Mouse (Mus musculus) ES-Bruce4 (cell line): ENCODE measurements around the gene Guca2a. TPM values are rescaled to one million over a fixed set of nuclear protein-coding genes. Genes with fewer than 3 reads are reported as not detected.

Experiments used
- H3K27ac ChIP-seq: 2 replicates; pipeline ENCODE4 v1.5.1; 2012; ENCODE audit warnings: low read length, inconsistent platforms; ENCODE audit not compliant: insufficient read depth
- H3K27me3 ChIP-seq: 2 replicates; pipeline ENCODE4 v1.6.1; 2012; ENCODE audit warnings: mild to moderate bottlenecking, low read length, inconsistent platforms; ENCODE audit not compliant: control insufficient read depth, poor library complexity, insufficient read depth, severe bottlenecking
- H3K36me3 ChIP-seq: 2 replicates; pipeline ENCODE4 v1.6.1; 2012; ENCODE audit warnings: inconsistent platforms, mild to moderate bottlenecking, low read length, moderate library complexity; ENCODE audit not compliant: control insufficient read depth, poor library complexity, insufficient read depth, severe bottlenecking
- H3K4me1 ChIP-seq: one replicate; pipeline ENCODE4 v1.8.1; 2011; ENCODE audit warnings: low read length; ENCODE audit not compliant: control insufficient read depth, insufficient read depth
- H3K4me3 ChIP-seq: 2 replicates; pipeline ENCODE4 v1.5.1; 2011; ENCODE audit warnings: low read depth, mild to moderate bottlenecking, low read length
- H3K9ac ChIP-seq: 2 replicates; pipeline ENCODE4 v1.6.1; 2012; ENCODE audit warnings: low read depth, mild to moderate bottlenecking, inconsistent platforms; ENCODE audit not compliant: poor library complexity, severe bottlenecking
- H3K9me3 ChIP-seq: replicated peaks from 2 replicates; pipeline ENCODE4 v1.6.1; 2012; ENCODE audit warnings: mild to moderate bottlenecking, low read length, inconsistent platforms; ENCODE audit not compliant: control insufficient read depth, poor library complexity, insufficient read depth, severe bottlenecking
- CTCF ChIP-seq: IDR thresholded peaks from one replicate; pipeline ENCODE4 v1.8.1; 2011; ENCODE audit warnings: low read depth, low read length
- EP300 ChIP-seq: IDR thresholded peaks from 2 replicates; pipeline ENCODE4 v1.6.1; 2011; ENCODE audit warnings: low read depth, low read length; ENCODE audit not compliant: insufficient read depth
- POLR2A ChIP-seq: IDR thresholded peaks from one replicate; pipeline ENCODE4 v1.8.1; 2011; ENCODE audit warnings: low read length; ENCODE audit not compliant: insufficient read depth
- polyA plus RNA-seq: library from polyadenylated mRNA; stranded (reverse); fragments of >200 nt; gene quantifications from 2 replicates; pipeline ENCODE4 v1.2.4, GENCODE M21; 2011; ENCODE audit warnings: low read depth; ENCODE audit not compliant: missing spikeins, insufficient read depth, insufficient read length

The Guca2a gene
- polyA plus RNA-seq, 1 experiment: not detected

GRCm38 (mm10) chr4:119685746-119686145 lies 48.2 kb downstream of the Guca2a start:
- Histone ChIP-seq H3K9me3 (no peaks in the 10 kb centered on the region), H3K27ac (no peak overlapping the region), H3K4me1 (no peaks in the 10 kb centered on the region), H3K9ac (no peak overlapping the region), H3K27me3 (no peaks in the 10 kb centered on the region), H3K36me3 (no peaks in the 10 kb centered on the region), H3K4me3 (no peak overlapping the region)
- TF ChIP-seq EP300 (no peak), CTCF (no peak), POLR2A (no peak)

Other genes with a start within 250 kb of the Guca2a start
- 6.0 and 6.9 TPM in 2 replicates for gene Ccdc30, start 222.2 kb upstream of the Guca2a start, polyA plus RNA-seq
- 13.3 and 15.5 TPM in 2 replicates for gene Ppcs, start 215.3 kb upstream of the Guca2a start, polyA plus RNA-seq
- gene Zmynd12, start 214.9 kb upstream of the Guca2a start, polyA plus RNA-seq: 0.96 TPM in 1 of 2 replicates, not detected in the other
- gene Rimkla, start 145.1 kb upstream of the Guca2a start, polyA plus RNA-seq: 3.3 and 5.5 TPM in 2 replicates
- gene Foxj3, start 100.7 kb upstream of the Guca2a start, polyA plus RNA-seq: 47.9 and 51.0 TPM in 2 replicates
- 1.2 and 2.2 TPM in 2 replicates for gene Frg2f1, start 98.2 kb upstream of the Guca2a start, polyA plus RNA-seq
- gene Guca2b, start 21.2 kb downstream of the Guca2a start, polyA plus RNA-seq: not detected in 2 replicates
- gene Hivep3, start 96.1 kb downstream of the Guca2a start, polyA plus RNA-seq: 0.79 and 1.4 TPM in 2 replicates